Mouse (Mus musculus) hindbrain, embryonic 13.5 days (tissue): Measurements from ENCODE around the gene Zfp658. TPM values are rescaled to one million over a fixed set of nuclear protein-coding genes. Genes with fewer than 3 reads are reported as not detected.

ENCODE experiments used
- ATAC-seq: fragments of 200-750 bp; cut with Nextera tagmentation; 2 replicates; pipeline ENCODE4 v1.8.0; 2017; ENCODE audit warnings: moderate TSS enrichment; ENCODE audit not compliant: low FRiP score
- H3K27ac ChIP-seq: fragments of 300-500 bp; sonication (generic); 2 replicates; pipeline ENCODE4 v1.5.1; 2015; ENCODE audit warnings: inconsistent platforms, mild to moderate bottlenecking, moderate library complexity
- H3K27me3 ChIP-seq: fragments of 300-500 bp; sonication (generic); 2 replicates; pipeline ENCODE4 v1.6.1; 2015; ENCODE audit warnings: mild to moderate bottlenecking, inconsistent platforms
- H3K36me3 ChIP-seq: fragments of 300-500 bp; sonication (generic); 2 replicates; pipeline ENCODE4 v1.6.1; 2015; ENCODE audit warnings: mild to moderate bottlenecking, inconsistent platforms
- H3K4me1 ChIP-seq: fragments of 300-500 bp; sonication (generic); replicated peaks from 2 replicates; pipeline ENCODE4 v1.6.1; 2015; ENCODE audit warnings: inconsistent platforms
- H3K4me2 ChIP-seq: fragments of 300-500 bp; sonication (generic); 2 replicates; pipeline ENCODE4 v1.6.1; 2015; ENCODE audit warnings: inconsistent platforms, mild to moderate bottlenecking, moderate library complexity
- H3K4me3 ChIP-seq: fragments of 300-500 bp; sonication (generic); 2 replicates; pipeline ENCODE4 v1.5.1; 2015; ENCODE audit warnings: mild to moderate bottlenecking, inconsistent platforms
- H3K9ac ChIP-seq: fragments of 300-500 bp; sonication (generic); 2 replicates; pipeline ENCODE4 v1.6.1; 2015; ENCODE audit warnings: mild to moderate bottlenecking, inconsistent platforms
- H3K9me3 ChIP-seq: fragments of 300-500 bp; sonication (generic); 2 replicates; pipeline ENCODE4 v1.6.1; 2016; ENCODE audit warnings: inconsistent platforms
- WGBS: fragments of 180-500 bp; shearing (Covaris S2); methylation state at CpG from one replicate; pipeline ENCODE4 v1.1.7; 2015; 5-methylcytosine and 5-hydroxymethylcytosine counted together
- polyA plus RNA-seq: library from polyadenylated mRNA; unstranded; fragments of >200 nt; fragmentation: Nextera tagmentation; extraction: Ambion mirVana; gene quantifications from 2 replicates; pipeline ENCODE4 v1.2.1, GENCODE M21; 2015

Gene Zfp658
- polyA plus RNA-seq, 1 experiment from 2014 or later = 8.5 TPM

DNA sequence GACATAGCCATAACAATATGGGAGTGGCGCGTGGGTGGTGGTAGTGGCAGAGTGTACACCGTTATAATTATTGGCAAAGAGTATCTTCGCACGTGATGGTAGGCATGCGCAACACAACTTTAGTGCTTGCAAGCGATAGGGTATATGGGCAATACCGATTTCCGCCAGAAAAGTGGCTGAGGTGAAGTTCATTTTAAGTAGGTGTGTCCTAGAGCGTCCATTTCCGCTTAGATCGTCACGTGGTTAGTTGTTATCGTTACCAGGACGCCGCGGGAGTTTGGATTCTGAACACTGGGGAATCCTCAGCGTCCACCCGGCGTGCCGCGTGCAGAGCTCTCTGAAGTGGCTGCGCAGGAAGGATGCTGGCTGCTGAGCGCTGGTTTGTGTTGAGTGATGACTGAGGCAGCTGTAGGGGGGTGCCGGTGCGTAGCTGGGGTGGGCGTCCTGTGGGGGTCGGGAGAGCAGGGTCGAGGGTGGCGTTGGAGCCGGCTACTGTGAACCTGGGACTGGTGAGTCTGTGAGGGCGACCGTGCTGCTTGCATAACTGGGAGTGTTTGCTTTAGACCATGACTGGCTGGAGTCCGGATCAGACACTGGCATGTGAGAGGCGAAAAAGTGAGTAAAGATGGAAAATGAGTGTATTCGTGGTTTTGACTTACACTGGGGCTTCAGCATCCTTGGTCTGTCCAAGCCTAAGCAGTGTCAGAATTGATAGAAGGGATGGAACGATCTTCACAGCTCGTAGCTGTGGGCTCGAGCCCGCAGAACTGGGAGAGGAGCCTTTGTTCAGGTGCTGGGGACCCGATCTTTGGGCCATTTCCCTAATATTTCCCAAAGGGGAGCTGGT, 45.1 kb downstream of the Zfp658 start, which contains the start of gene Zfp819:
Zfp819 (plus strand) TSS at position 274 of the 847 bp plus-strand sequence.
- WGBS = 17% methylated on average over 41 of the region's 41 CpGs
- Histone ChIP-seq H3K4me2 (peak within 1 kb of the TSS; percentile 78), H3K36me3 (no peaks in the 10 kb centered on the region), H3K27ac (no peak within 1 kb of the TSS), H3K9me3 (no peaks in the 10 kb centered on the region), H3K27me3 (peaks cover 9% of the 10 kb centered on the region; the same call in 1 of the 2 replicates), H3K4me3 (peak within 1 kb of the TSS; percentile 46), H3K4me1 (peaks cover 12% of the 10 kb centered on the region), H3K9ac (peak within 1 kb of the TSS; percentile 62; the same call in 1 of the 2 replicates)
- peak; percentile 90 for ATAC-seq

DNA sequence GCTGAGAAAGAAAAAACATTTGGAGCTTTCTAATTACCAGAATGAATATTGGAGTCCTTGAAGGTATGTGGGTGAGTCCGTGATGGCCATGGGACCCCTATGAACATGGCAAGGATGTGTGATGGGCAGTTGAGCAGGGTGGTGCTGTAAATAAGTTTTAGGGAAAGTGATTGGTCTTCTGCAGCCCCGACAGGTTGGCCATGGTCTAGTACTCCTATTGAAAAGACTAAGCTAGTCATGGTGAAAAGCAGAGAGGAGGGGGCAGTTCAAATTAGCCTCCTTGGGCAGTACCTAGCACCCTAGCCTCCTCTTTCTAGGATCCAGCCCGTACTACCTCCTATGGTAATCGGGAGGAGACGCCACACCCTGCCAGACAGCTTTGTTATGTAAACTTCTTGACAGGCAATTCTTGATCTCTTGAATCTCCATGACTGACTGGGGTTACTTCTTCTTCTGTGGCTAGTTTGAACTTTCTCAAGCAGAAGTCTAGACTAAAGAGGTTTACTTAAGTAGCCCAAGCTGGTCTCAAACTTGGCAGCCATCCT, 45.8 kb downstream of the Zfp658 start:
- peak overlapping the region; percentile 46 for H3K4me3 ChIP-seq
- no peaks in the 10 kb centered on the region for H3K36me3 ChIP-seq
- H3K27me3 ChIP-seq = peaks cover 9% of the 10 kb centered on the region; the same call in 1 of the 2 replicates
- no peaks in the 10 kb centered on the region for H3K9me3 ChIP-seq
- 43% methylated on average over 5 of the region's 5 CpGs for WGBS
- peak overlapping the region; percentile 78 for H3K4me2 ChIP-seq
- H3K27ac ChIP-seq = no peak overlapping the region
- peak; percentile 21; the same call in 1 of the 2 replicates for ATAC-seq
- H3K4me1 ChIP-seq = peaks cover 9% of the 10 kb centered on the region
- no peak overlapping the region for H3K9ac ChIP-seq

DNA sequence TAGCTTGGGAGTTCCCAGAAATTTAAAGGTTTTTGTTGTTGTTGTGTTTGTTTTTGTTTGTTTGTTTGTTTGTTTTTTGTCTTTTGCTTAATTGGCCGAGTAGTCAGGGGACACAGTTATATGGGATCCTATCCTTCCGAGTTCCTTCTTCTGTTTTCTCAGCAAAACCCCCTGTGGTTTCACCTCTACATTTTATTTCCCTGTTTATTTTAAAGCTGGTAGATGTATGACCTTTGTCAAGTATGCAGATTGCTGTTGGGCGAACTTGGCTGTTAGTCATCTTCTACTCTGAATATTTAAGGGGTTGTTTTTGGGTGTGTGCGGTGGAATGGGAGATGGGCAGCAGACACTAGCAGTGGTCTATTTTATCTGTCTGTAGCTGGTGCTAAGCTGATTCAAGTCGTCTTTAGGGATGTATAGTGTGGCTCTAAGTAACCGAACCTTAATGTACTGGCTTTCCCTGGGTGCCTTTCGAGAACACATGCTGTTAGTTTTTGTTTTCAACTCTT, 46.3 kb downstream of the Zfp658 start:
- 80% methylated on average over 7 of the region's 7 CpGs for WGBS
- Histone ChIP-seq H3K4me1 (peaks cover 9% of the 10 kb centered on the region), H3K4me3 (no peak overlapping the region), H3K9ac (no peak overlapping the region), H3K4me2 (no peak overlapping the region), H3K27ac (no peak overlapping the region), H3K9me3 (no peaks in the 10 kb centered on the region), H3K27me3 (peaks cover 9% of the 10 kb centered on the region; the same call in 1 of the 2 replicates), H3K36me3 (no peaks in the 10 kb centered on the region)
- no peak for ATAC-seq

DNA sequence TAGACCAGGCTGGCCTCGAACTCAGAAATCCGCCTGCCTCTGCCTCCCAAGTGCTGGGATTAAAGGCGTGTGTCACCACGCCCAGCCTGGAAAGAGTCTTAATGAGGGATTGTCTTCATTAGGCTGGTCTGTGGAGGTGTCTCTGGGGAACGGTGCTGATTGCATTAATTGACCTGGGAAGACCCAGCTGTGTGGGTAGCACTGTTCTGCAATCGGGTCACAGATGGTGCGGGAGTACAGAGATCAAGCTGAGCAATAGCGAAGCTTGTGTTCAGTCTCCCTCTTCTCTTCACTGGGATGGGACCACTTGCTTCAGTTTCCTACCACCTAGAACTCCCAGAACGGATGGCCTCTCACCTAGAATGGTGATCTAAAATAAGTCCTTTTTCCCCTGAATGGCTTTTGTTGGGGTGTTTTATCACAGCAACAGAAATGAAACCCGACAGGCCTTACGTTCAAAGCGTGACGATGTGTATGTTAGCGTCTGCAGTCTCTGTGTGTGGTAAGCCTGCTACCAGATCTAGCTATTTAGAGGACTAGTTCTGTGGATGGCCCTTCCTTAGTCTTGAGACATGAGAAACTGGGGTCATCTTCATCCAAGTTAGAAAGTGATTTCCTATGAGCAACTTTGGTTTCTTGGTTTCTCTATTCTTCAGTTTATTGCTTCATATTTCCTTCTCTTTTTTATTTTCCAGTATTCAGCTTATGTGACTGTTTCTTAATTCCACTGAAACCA, 51.9 kb downstream of the Zfp658 start:
- Histone ChIP-seq H3K36me3 (no peaks in the 10 kb centered on the region), H3K9ac (no peak overlapping the region), H3K4me2 (no peak overlapping the region), H3K27ac (no peak overlapping the region), H3K9me3 (no peaks in the 10 kb centered on the region), H3K4me3 (no peak overlapping the region), H3K4me1 (no peaks in the 10 kb centered on the region), H3K27me3 (no peaks in the 10 kb centered on the region)
- 86% methylated on average over 14 of the region's 14 CpGs for WGBS
- ATAC-seq = no peak

DNA sequence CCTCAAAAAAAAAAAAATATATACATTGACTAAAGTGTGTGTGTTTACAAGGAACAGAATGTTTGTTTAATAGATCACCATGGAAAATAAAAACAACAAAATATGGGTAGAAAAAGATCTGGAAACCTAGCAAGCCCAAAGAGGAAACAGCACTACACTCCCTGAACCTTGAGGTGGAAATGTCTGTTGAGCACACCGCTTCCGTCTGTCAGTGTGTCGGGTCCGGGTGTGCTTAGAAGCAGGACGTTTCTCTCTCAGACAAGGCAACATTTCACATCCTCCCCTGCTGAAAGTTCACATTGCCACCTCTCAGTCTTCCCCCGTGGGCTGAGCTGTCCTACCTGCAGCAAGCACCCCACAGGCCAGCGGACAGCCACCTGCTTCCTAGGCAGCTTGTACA, 60.9 kb downstream of the Zfp658 start:
- Histone ChIP-seq H3K4me1 (no peaks in the 10 kb centered on the region), H3K4me3 (no peak overlapping the region), H3K4me2 (no peak overlapping the region), H3K36me3 (no peaks in the 10 kb centered on the region), H3K27me3 (no peaks in the 10 kb centered on the region), H3K9me3 (no peaks in the 10 kb centered on the region), H3K9ac (no peak overlapping the region), H3K27ac (no peak overlapping the region)
- no peak for ATAC-seq
- WGBS = 84% methylated on average over 7 of the region's 7 CpGs

DNA sequence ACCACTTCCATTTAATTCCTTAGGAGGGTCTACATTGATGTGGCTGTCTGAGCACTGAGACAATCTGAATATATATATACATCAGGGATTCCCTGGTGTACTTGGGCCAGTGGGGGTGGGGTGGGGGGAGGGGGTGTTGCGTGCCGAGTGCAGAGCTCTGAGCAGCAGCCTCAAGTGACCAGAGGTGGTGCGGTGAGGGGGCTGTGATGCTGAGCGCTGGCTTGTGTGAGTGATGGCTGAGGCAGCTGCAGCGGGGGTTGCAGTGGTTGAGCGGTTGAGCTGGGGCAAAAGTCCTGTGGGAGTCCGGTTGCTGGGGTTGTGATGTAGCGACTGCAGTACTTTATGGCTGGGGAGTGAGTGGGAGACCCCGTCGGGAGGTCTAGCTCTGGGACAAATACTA, 61.8 kb downstream of the Zfp658 start:
- ATAC-seq = no peak
- Histone ChIP-seq H3K9ac (no peak overlapping the region), H3K36me3 (no peaks in the 10 kb centered on the region), H3K27ac (no peak overlapping the region), H3K27me3 (no peaks in the 10 kb centered on the region), H3K4me3 (no peak overlapping the region), H3K4me2 (peak overlapping the region; percentile 35), H3K4me1 (no peaks in the 10 kb centered on the region), H3K9me3 (no peaks in the 10 kb centered on the region)
- WGBS = 13% methylated on average over 10 of the region's 10 CpGs

Other genes starting within 250 kb of the Zfp658 start
- 17.9 and 18.3 TPM in 2 replicates for gene Zfp715, start 249.0 kb upstream of the Zfp658 start, polyA plus RNA-seq
- 0.08 and 0.21 TPM in 2 replicates for gene Siglecf, start 210.9 kb upstream of the Zfp658 start, polyA plus RNA-seq
- not detected in 2 replicates for gene Siglecg, start 154.1 kb upstream of the Zfp658 start, polyA plus RNA-seq
- gene Lim2, start 134.6 kb upstream of the Zfp658 start, polyA plus RNA-seq = not detected in 2 replicates
- gene Nkg7, start 125.2 kb upstream of the Zfp658 start, polyA plus RNA-seq = 0.26 TPM in 1 of 2 replicates, not detected in the other
- gene Cldnd2, start 121.5 kb upstream of the Zfp658 start, polyA plus RNA-seq = not detected in 2 replicates
- 149 and 154 TPM in 2 replicates for gene Etfb, start 118.2 kb upstream of the Zfp658 start, polyA plus RNA-seq
- gene Gm45233, start 118.1 kb upstream of the Zfp658 start, polyA plus RNA-seq = 0.39 TPM in 2 replicates
- gene Vsig10l, start 99.1 kb upstream of the Zfp658 start, polyA plus RNA-seq = 9.6 and 10.8 TPM in 2 replicates
- 7.3 and 7.8 TPM in 2 replicates for gene Iglon5, start 72.2 kb upstream of the Zfp658 start, polyA plus RNA-seq
- gene 4931406B18Rik, start 56.3 kb upstream of the Zfp658 start, polyA plus RNA-seq = not detected in 2 replicates
- gene Cd33, start 17.8 kb upstream of the Zfp658 start, polyA plus RNA-seq = 0.71 and 0.91 TPM in 2 replicates
- 15.1 and 15.5 TPM in 2 replicates for gene Zfp719, start 17.4 kb downstream of the Zfp658 start, polyA plus RNA-seq
- gene Zfp819, start 44.9 kb downstream of the Zfp658 start, polyA plus RNA-seq = 0.43 and 0.56 TPM in 2 replicates
- gene Ceacam18, start 72.5 kb downstream of the Zfp658 start, polyA plus RNA-seq = not detected in 2 replicates
- 0.28 and 0.49 TPM in 2 replicates for gene Siglece, start 97.9 kb downstream of the Zfp658 start, polyA plus RNA-seq
- gene Ctu1, start 109.8 kb downstream of the Zfp658 start, polyA plus RNA-seq = 20.4 and 21.8 TPM in 2 replicates
- not detected in 2 replicates for gene Klk14, start 128.2 kb downstream of the Zfp658 start, polyA plus RNA-seq
- gene Klk13, start 150.3 kb downstream of the Zfp658 start, polyA plus RNA-seq = 0.09 and 0.10 TPM in 2 replicates
- not detected in 2 replicates for gene Klk12, start 206.6 kb downstream of the Zfp658 start, polyA plus RNA-seq
- not detected in 2 replicates for gene Klk11, start 212.3 kb downstream of the Zfp658 start, polyA plus RNA-seq
- gene Klk10, start 218.8 kb downstream of the Zfp658 start, polyA plus RNA-seq = 0.18 TPM in 1 of 2 replicates, not detected in the other
- 0.18 TPM in 1 of 2 replicates, not detected in the other for gene Klk9, start 229.6 kb downstream of the Zfp658 start, polyA plus RNA-seq
- gene Klk8, start 235.3 kb downstream of the Zfp658 start, polyA plus RNA-seq = 4.4 and 7.8 TPM in 2 replicates
- gene Klk7, start 249.0 kb downstream of the Zfp658 start, polyA plus RNA-seq = not detected in 2 replicates